Mouse (Mus musculus): ENCODE data around the gene Cabp4.

DNA sequence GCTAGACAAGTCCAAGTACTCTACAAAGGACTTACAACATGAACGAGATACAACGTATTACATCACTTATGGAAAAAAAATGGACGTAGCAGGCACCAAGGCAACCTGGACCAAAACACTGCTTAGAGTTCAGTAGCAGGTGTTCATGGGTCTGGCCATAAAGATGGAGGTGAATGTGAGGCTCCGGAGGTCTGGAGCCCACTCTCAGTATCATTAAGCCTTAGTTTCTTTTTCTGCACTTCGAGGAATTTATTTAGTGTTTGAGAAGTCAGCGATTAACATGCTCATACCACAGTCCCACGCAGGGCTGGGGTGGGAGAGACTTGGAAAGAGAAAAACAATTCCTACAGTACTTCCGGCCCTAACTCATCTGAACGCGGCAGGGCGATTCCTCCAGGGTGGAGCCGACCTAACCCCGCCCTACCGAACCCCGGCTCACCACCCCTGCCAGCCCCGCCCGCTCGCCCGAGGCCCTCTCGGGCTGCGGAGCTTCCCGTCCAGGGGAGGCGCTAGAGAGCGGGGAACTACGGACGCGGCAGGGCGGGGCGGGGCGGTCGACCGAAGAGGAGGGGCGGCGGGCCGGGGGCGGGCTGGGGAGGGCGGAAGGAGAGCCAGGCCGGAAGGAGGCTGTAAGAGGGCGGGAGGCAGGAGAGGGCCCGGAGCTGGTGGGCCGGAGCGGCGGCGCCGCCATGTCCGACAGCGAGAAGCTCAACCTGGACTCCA is 47.9 kb upstream of the Cabp4 start, which contains the start of gene Ppp1ca:
- TF ChIP-seq CTCF (conservative IDR thresholded peaks at IDR 0.05; ENCODE audit: low read length) (no peak), POU5F1 (IDR thresholded peaks at IDR 0.05; ENCODE audit: borderline replicate concordance, low read length) (no peak), NANOG (IDR thresholded peaks at IDR 0.05; ENCODE audit: borderline replicate concordance, low read length) (no peak)

Measured in E14TG2a.4 (cell line).